Mouse (Mus musculus): ENCODE measurements around the gene Ldlrad3. TPM values are rescaled to one million over a fixed set of nuclear protein-coding genes. Genes with fewer than 3 reads are reported as not detected.

Gene Ldlrad3
- polyA plus RNA-seq, 1 experiment from 2014 or later, result 28.8 TPM

DNA sequence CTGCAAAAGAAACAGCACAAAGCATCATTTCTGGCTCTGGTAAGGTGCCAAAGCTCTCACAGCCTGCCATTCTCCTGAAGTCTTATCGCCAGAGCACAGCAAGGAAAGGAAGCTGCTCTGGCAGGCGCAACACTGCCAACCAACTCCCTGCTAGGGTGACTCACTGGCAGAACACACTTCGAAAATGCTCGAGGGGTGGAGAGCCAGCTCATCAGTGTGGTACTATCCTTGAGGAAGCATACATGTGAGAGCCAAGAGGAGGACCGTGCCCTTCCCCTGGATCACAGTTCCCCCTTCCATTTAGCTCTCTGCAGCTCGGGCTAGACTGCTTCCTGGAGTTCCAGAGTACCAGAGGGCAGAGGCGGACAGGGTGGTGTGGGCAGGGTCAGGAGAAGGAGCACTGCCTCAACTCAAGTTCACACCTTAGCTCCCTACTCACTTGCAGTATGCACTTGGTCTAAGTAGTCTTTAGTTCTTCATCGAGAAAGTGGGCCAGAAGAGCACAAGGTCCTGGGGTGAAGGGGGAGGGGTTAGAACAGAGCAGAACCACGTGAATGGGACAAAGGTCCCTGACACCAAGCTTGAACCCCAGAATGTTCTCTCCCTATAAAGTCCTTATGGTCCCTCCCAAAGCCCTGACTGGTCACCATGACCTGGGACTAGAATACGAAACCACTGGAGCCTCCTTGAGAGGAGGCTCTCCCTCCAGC, 133.1 kb downstream of the Ldlrad3 start:
- Histone ChIP-seq H3K36me3 (no peaks in the 10 kb centered on the region; the same call in 1 of the 2 replicates), H3K27me3 (no peaks in the 10 kb centered on the region), H3K27ac (replicated peaks) (peak overlapping the region; percentile 47; the same call in 1 of the 2 replicates), H3K9ac (no peak overlapping the region), H3K4me2 (no peak overlapping the region), H3K4me1 (replicated peaks) (peaks cover 36% of the 10 kb centered on the region), H3K4me3 (no peak overlapping the region), H3K9me3 (no peaks in the 10 kb centered on the region)
- ATAC-seq (ENCODE audit: low FRiP score, low read depth), result peak; percentile 23; the same call in 1 of the 2 replicates
- WGBS, result 77% methylated on average over 10 of the region's 10 CpGs

DNA sequence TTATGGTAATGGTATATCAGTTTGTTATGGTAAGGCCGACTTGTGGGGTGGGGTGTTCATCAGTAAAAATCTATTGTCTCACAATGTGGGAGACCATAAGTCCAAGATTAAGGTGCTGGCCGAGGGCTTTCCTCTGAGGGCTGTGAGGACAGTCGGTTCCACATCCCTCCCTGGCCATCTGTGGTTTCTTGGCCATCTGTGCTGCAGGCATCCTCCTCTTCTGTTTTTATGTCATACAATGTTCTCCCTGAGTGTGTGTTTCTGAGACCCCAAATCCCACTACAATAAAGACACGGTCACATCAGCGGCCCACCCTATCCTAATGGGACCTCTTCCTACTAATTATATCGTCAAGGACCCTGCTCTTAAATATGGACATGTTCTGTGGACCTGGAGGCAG, 133.8 kb downstream of the Ldlrad3 start:
- no peak overlapping the region for H3K27ac ChIP-seq (replicated peaks)
- H3K27me3 ChIP-seq, result no peaks in the 10 kb centered on the region
- ATAC-seq (ENCODE audit: low FRiP score, low read depth), result no peak
- whole genome bisulfite sequencing, result 61% methylated on average over 6 of the region's 6 CpGs
- H3K4me1 ChIP-seq (replicated peaks), result peaks cover 36% of the 10 kb centered on the region
- no peaks in the 10 kb centered on the region for H3K9me3 ChIP-seq
- no peaks in the 10 kb centered on the region; the same call in 1 of the 2 replicates for H3K36me3 ChIP-seq
- no peak overlapping the region for H3K4me2 ChIP-seq
- no peak overlapping the region for H3K4me3 ChIP-seq
- no peak overlapping the region for H3K9ac ChIP-seq

DNA sequence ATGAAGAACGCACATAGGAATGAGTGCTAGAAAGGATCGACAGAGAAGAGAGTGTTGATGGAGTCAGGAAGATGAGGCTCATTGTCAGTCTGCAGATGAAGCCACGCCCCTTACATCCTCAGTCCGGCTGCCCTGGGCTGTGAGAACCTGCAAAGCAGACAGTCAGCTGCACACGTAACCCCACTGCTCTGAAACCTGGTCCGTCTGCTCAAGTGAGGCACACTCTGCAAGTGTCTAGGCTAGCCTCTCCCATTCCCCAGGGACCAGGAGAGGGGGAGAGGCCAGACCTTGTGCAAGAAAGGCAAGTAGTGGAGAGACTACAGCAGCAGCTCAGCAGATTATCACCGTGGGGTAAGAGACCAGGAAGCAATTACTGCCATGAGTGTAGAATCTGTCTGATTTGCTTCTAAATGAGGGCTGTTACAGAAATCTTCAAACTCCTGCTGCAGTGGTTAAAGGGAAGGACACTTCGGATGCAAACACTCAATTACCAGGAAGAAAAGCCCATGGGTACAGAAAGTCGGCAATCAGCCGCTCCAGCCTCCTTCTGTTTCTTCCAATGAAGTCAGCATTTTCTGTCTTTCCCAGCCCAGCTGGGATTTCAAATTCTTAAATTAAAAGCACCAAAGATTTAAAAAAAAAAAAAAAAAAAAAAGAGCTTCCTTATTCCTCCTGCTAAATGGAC, 136.2 kb downstream of the Ldlrad3 start:
- Histone ChIP-seq H3K9ac (no peak overlapping the region), H3K36me3 (no peaks in the 10 kb centered on the region; the same call in 1 of the 2 replicates), H3K9me3 (no peaks in the 10 kb centered on the region), H3K27ac (replicated peaks) (peak overlapping the region; percentile 38), H3K4me1 (replicated peaks) (peaks cover 36% of the 10 kb centered on the region), H3K27me3 (no peaks in the 10 kb centered on the region), H3K4me3 (no peak overlapping the region), H3K4me2 (no peak overlapping the region)
- ATAC-seq (ENCODE audit: low FRiP score, low read depth), result peak; percentile 38; the same call in 1 of the 2 replicates
- WGBS, result 52% methylated on average over 10 of the region's 10 CpGs

DNA sequence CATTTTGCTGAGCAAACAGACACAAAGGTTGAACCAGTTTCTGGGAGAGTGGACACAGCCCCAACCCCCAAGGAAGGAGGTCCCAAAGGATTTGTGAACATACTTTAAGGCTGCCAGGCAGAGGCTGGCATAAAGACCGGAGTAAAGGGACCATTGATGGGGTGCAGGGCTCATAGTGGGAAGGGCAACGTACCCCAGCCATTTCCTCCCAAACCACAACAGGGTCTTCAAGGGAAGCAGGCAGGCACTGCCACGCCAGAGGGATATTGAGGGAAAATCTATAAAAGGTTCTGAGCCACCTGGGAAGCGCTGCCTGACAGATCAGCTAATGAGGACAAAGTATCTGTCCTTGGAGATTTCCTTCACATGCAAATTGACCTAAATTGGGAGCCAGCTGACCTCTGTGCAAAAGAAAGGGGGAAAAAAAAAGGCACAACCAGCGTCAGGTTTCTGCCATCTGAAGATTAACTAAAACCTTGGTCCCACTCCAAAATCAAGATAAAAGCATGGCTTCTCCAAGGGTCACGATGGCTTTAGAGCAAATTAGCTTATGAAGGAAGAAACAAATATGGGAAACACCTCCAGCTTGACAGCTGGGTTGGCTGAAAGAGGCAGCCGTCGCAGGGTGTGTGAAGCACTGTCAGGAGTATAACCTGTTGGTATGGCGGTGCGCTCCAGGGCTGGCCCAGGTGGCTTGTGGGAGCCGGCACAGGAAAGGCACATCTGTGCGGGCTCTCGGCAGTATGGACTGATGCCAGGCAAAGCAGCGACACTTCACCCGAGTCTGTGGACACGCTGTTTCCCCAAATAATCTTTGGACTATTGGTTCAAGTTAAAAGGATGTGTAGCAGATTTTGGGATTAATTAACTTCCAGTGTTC, 137.6 kb downstream of the Ldlrad3 start:
- H3K36me3 ChIP-seq, result no peaks in the 10 kb centered on the region
- peaks cover 36% of the 10 kb centered on the region for H3K4me1 ChIP-seq (replicated peaks)
- no peak for ATAC-seq (ENCODE audit: low FRiP score, low read depth)
- H3K27me3 ChIP-seq, result no peaks in the 10 kb centered on the region
- H3K4me2 ChIP-seq, result no peak overlapping the region
- no peaks in the 10 kb centered on the region for H3K9me3 ChIP-seq
- 36% methylated on average over 16 of the region's 16 CpGs for WGBS
- H3K9ac ChIP-seq, result no peak overlapping the region
- no peak overlapping the region for H3K27ac ChIP-seq (replicated peaks)
- no peak overlapping the region for H3K4me3 ChIP-seq

DNA sequence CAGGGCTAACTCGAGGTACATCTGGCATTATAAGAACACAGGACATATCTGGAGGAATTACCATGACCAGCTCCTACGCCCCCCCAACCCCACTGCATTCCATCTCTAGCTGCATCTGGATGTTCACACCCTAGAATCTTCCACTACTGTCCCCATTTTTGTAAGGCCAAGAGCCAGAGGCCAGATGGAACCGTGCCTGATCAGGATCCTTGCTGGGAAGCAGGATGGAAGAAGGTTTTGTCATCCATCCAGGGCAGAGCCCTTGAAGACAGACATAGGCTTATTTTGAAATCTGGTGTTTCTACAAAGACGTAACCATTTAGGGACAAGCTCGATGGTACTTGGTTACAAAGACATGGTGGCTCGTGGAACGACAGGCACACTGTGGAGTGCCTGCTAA, 139.7 kb downstream of the Ldlrad3 start:
- no peak overlapping the region for H3K4me3 ChIP-seq
- 95% methylated on average over 7 of the region's 7 CpGs for WGBS
- no peak for ATAC-seq (ENCODE audit: low FRiP score, low read depth)
- H3K9ac ChIP-seq, result no peak overlapping the region
- no peaks in the 10 kb centered on the region for H3K36me3 ChIP-seq
- H3K4me2 ChIP-seq, result no peak overlapping the region
- no peaks in the 10 kb centered on the region for H3K9me3 ChIP-seq
- peaks cover 30% of the 10 kb centered on the region for H3K4me1 ChIP-seq (replicated peaks)
- no peaks in the 10 kb centered on the region for H3K27me3 ChIP-seq
- no peak overlapping the region for H3K27ac ChIP-seq (replicated peaks)

DNA sequence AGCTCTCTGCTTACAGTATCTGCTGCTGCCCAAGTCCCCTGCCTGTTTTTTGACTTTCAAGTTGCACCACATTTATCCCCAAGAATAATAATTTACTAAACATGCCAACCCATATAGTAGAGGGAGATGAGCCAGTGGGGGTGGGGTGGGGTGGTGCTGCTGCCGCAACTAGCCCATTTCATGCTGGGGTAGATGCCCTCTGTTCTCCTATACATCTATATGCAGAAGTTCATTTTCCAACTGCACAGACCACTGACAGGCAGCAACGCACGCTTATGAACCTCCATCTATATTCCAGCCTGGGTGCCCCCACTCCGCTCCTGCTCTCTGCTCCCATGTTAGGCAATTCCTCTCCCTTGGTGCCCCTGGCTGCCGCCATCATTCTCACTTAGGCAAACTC, 145.7 kb downstream of the Ldlrad3 start:
- Histone ChIP-seq H3K9ac (no peak overlapping the region), H3K27me3 (no peaks in the 10 kb centered on the region), H3K9me3 (no peaks in the 10 kb centered on the region), H3K4me2 (no peak overlapping the region), H3K36me3 (no peaks in the 10 kb centered on the region), H3K27ac (replicated peaks) (no peak overlapping the region), H3K4me3 (no peak overlapping the region), H3K4me1 (replicated peaks) (peaks cover 33% of the 10 kb centered on the region)
- WGBS, result 70% methylated on average over 5 of the region's 5 CpGs
- ATAC-seq (ENCODE audit: low FRiP score, low read depth), result no peak

DNA sequence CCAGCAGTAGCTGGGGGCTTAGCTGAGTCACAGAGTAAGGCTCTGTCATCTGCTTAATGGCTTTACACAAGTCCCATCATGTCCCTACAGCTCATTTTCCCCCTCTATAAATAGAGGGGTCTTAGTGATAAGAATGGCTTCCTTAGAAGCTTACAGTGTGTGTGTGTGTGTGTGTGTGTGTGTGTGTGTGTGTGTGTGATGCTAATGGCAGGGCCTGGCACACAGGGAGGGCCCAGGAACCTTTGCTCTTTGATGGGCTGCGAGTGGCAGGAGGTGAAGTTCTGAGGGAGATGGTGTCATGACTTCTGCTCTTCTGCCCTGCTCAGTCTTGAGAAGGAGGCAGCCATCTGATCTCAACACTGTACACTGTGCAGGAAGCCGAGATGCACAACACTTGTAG, 146.2 kb downstream of the Ldlrad3 start:
- no peak overlapping the region for H3K4me3 ChIP-seq
- H3K9ac ChIP-seq, result no peak overlapping the region

DNA sequence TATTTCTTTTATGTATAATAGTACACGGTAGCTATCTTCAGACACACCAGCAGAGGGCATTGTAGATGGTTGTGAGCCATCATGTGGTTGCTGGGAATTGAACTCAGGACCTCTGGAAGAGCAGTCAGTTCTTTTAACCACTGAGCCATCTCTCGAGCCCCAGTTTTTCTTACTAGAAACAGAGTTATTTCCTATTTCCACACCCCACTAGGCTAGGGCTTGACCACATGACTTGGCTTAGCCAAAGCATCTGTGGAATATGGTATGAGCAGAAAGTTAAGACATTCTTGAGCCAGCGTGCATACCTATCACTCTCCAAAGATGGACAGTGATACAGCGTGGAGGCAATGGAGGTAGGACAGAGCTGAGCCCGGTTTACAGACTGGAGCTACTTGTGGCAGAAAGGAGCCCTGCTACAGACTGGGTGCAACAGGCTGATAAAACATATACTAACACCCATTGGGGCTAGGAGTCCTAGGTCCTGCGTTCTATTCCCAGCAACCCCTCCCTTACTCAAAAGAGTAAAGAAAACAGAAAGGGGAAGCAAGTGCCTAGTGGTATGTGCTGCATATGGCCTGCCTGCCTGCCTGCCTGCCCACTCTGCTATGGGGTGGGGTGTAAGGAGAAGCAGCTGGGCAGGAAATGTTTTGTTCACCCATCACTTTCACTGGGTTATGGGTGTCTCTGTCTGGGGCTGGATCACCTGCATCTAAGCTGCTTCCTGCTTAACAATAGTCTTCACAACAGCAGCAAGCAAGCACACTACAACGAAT, 147.1 kb downstream of the Ldlrad3 start:
- Histone ChIP-seq H3K27ac (replicated peaks) (no peak overlapping the region), H3K9ac (no peak overlapping the region), H3K36me3 (no peaks in the 10 kb centered on the region), H3K4me3 (no peak overlapping the region), H3K4me2 (no peak overlapping the region), H3K27me3 (no peaks in the 10 kb centered on the region), H3K4me1 (replicated peaks) (peaks cover 40% of the 10 kb centered on the region), H3K9me3 (no peaks in the 10 kb centered on the region)
- WGBS, result 90% methylated on average over 7 of the region's 7 CpGs
- ATAC-seq (ENCODE audit: low FRiP score, low read depth), result no peak; the same call in 1 of the 2 replicates

More for the DNA sequence above, 146.2 kb downstream of the Ldlrad3 start:
- Histone ChIP-seq H3K27me3 (no peaks in the 10 kb centered on the region), H3K4me2 (no peak overlapping the region), H3K36me3 (no peaks in the 10 kb centered on the region), H3K4me1 (replicated peaks) (peaks cover 33% of the 10 kb centered on the region), H3K27ac (replicated peaks) (no peak overlapping the region), H3K9me3 (no peaks in the 10 kb centered on the region)
- 83% methylated on average over 2 of the region's 2 CpGs for WGBS
- no peak for ATAC-seq (ENCODE audit: low FRiP score, low read depth)

DNA sequence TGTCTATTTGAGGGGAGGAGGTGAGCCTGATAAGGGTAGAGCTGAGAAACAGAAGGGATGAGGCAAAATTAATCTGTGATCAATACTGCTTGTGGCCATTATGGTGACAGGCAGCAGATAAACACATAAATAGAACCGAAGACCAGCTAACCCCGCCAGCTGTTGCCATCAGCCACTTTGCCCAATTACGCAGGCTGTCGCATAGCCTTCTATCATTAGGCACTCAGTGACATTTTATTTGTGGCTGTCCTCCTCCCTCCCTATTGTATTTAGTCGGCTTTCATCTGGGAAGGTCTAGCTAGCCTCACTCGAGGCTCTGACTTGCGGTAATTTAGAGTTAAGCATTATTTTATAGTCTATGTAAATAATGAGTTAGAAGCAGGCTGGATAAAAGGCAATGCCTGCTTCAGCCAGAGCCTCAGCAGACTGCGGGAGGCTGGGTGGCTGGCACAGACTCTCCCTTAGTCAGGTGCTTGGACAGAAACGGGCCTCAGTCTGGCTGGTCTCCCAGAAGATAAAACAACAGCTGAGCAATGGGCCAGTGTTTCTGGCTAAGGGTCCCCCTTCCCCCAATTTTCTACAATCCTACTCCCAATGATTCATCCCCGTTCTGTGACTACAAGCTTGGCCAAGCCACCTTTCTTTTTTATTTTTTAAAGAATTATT, 147.8 kb downstream of the Ldlrad3 start:
- 24% methylated on average over 10 of the region's 10 CpGs for WGBS
- no peak overlapping the region; the same call in 1 of the 2 replicates for H3K27ac ChIP-seq (replicated peaks)
- no peaks in the 10 kb centered on the region for H3K36me3 ChIP-seq
- H3K4me3 ChIP-seq, result no peak overlapping the region
- H3K9ac ChIP-seq, result no peak overlapping the region
- ATAC-seq (ENCODE audit: low FRiP score, low read depth), result peak; percentile 79
- H3K4me2 ChIP-seq, result no peak overlapping the region
- H3K27me3 ChIP-seq, result no peaks in the 10 kb centered on the region
- H3K9me3 ChIP-seq, result no peaks in the 10 kb centered on the region
- H3K4me1 ChIP-seq (replicated peaks), result peaks cover 47% of the 10 kb centered on the region

DNA sequence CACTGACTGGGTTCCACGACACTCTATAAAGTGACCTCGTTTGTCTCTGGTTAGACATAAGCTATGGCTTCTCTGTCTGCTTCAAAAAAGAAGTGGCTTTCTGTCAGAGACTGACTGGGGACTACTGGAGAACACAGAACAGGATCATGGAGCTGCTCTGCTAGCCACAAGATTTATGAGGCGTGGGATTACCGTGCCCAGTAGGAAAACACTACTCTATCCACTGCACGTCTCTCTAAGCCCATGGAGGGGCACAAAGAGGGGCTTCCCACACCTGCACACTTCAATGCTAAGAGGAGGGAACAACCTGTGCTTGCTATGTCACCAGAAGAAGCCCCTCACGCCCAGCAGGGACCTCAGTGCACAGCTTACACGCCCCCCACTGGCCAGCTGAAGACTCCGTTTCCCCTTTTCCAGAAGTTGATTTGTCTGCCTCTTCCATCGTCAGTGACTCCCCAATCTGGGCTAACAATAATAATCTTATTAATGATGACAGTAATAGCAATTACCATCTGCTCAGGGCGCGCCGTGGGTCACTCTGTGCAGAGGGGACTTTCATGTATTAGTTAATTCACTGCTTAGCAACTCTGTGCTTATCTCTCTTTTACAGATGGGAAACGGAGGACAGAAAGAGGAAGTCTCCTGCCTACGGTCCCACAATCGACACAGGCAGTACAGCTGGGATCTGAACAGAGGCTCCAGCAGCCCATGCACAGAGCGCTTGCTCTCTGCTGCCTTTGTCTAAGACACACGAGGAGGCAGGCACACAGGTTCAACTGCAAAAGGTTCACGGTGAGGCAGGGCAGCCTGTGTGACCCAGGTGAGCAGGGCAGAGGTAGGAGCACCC, 149.3 kb downstream of the Ldlrad3 start:
- H3K4me2 ChIP-seq, result no peak overlapping the region
- no peaks in the 10 kb centered on the region for H3K27me3 ChIP-seq
- 46% methylated on average over 18 of the region's 18 CpGs for WGBS
- no peak for ATAC-seq (ENCODE audit: low FRiP score, low read depth)
- H3K4me3 ChIP-seq, result no peak overlapping the region
- H3K9me3 ChIP-seq, result no peaks in the 10 kb centered on the region
- no peaks in the 10 kb centered on the region for H3K36me3 ChIP-seq
- no peak overlapping the region for H3K9ac ChIP-seq
- peaks cover 60% of the 10 kb centered on the region for H3K4me1 ChIP-seq (replicated peaks)
- H3K27ac ChIP-seq (replicated peaks), result peak overlapping the region; percentile 56
